Mouse (Mus musculus): ENCODE measurements around the gene Fzd7. TPM values are rescaled to one million over a fixed set of nuclear protein-coding genes. Genes with fewer than 3 reads are reported as not detected.

Fzd7 gene
- polyA plus RNA-seq, 1 experiment from 2014 or later, result 6.2 TPM

- H3K9me3 ChIP-seq (replicated peaks), result no peaks in the 10 kb centered on the region
- H3K27me3 ChIP-seq (replicated peaks), result peaks cover 16% of the 10 kb centered on the region
- H3K4me2 ChIP-seq, result peak overlapping the region; percentile 90
- peaks cover 44% of the 10 kb centered on the region for H3K4me1 ChIP-seq (replicated peaks)
- peak overlapping the region; percentile 61 for H3K4me3 ChIP-seq
- peak overlapping the region; percentile 57 for H3K9ac ChIP-seq
- H3K27ac ChIP-seq (ENCODE audit: poor library complexity, severe bottlenecking), result peak overlapping the region; percentile 6; the same call in 1 of the 2 replicates
- WGBS, result 24% methylated on average over 16 of the region's 16 CpGs
- ATAC-seq (ENCODE audit: insufficient number of reproducible peaks, low FRiP score), result no peak
- no peaks in the 10 kb centered on the region for H3K36me3 ChIP-seq
These were observed 2.9 kb downstream of the Fzd7 start for GRCm38 (mm10) chr1:59484791-59485785.

GRCm38 (mm10) chr1:59485803-59486202, 3.6 kb downstream of the Fzd7 start:
- Histone ChIP-seq H3K4me1 (replicated peaks) (peaks cover 44% of the 10 kb centered on the region), H3K4me2 (peak overlapping the region; percentile 90), H3K36me3 (no peaks in the 10 kb centered on the region), H3K9ac (no peak overlapping the region), H3K9me3 (replicated peaks) (no peaks in the 10 kb centered on the region), H3K27ac (ENCODE audit: poor library complexity, severe bottlenecking) (no peak overlapping the region), H3K27me3 (replicated peaks) (peaks cover 16% of the 10 kb centered on the region), H3K4me3 (no peak overlapping the region)
- 66% methylated on average over 4 of the region's 4 CpGs for WGBS
- no peak for ATAC-seq (ENCODE audit: insufficient number of reproducible peaks, low FRiP score)

GRCm38 (mm10) chr1:59487651-59488051, 5.4 kb downstream of the Fzd7 start:
- no peaks in the 10 kb centered on the region for H3K36me3 ChIP-seq
- peaks cover 44% of the 10 kb centered on the region for H3K4me1 ChIP-seq (replicated peaks)
- peak overlapping the region; percentile 47 for H3K9ac ChIP-seq

GRCm38 (mm10) chr1:59488481-59488880, 6.3 kb downstream of the Fzd7 start:
- Histone ChIP-seq H3K27me3 (replicated peaks) (peaks cover 15% of the 10 kb centered on the region), H3K36me3 (no peaks in the 10 kb centered on the region), H3K4me1 (replicated peaks) (peaks cover 39% of the 10 kb centered on the region), H3K27ac (ENCODE audit: poor library complexity, severe bottlenecking) (peak overlapping the region; percentile 41; the same call in 1 of the 2 replicates), H3K4me2 (no peak overlapping the region), H3K9me3 (replicated peaks) (no peaks in the 10 kb centered on the region), H3K4me3 (no peak overlapping the region), H3K9ac (no peak overlapping the region)
- no peak for ATAC-seq (ENCODE audit: insufficient number of reproducible peaks, low FRiP score)
- WGBS, result 34% methylated on average over 4 of the region's 4 CpGs

More at GRCm38 (mm10) chr1:59487651-59488051, 5.4 kb downstream of the Fzd7 start:
- no peak for ATAC-seq (ENCODE audit: insufficient number of reproducible peaks, low FRiP score)
- no peaks in the 10 kb centered on the region for H3K9me3 ChIP-seq (replicated peaks)
- WGBS, result 2% methylated on average over 10 of the region's 10 CpGs
- H3K27me3 ChIP-seq (replicated peaks), result peaks cover 16% of the 10 kb centered on the region
- H3K27ac ChIP-seq (ENCODE audit: poor library complexity, severe bottlenecking), result peak overlapping the region; percentile 46
- H3K4me2 ChIP-seq, result peak overlapping the region; percentile 62
- H3K4me3 ChIP-seq, result peak overlapping the region; percentile 22; the same call in 1 of the 2 replicates

- Histone ChIP-seq H3K4me1 (replicated peaks) (peaks cover 34% of the 10 kb centered on the region), H3K4me2 (no peak overlapping the region), H3K36me3 (no peaks in the 10 kb centered on the region), H3K27ac (ENCODE audit: poor library complexity, severe bottlenecking) (no peak overlapping the region), H3K9ac (0 out of 2 replicates have a peak overlapping the region, but pooled peaks have one; percentile 8), H3K4me3 (no peak overlapping the region), H3K9me3 (replicated peaks) (no peaks in the 10 kb centered on the region), H3K27me3 (replicated peaks) (peaks cover 10% of the 10 kb centered on the region)
- WGBS, result 40% methylated on average over 4 of the region's 4 CpGs
- no peak for ATAC-seq (ENCODE audit: insufficient number of reproducible peaks, low FRiP score)
These were observed 6.8 kb downstream of the Fzd7 start for GRCm38 (mm10) chr1:59488991-59489390.

GRCm38 (mm10) chr1:59491517-59491916, 9.3 kb downstream of the Fzd7 start:
- Histone ChIP-seq H3K4me2 (no peak overlapping the region), H3K27ac (ENCODE audit: poor library complexity, severe bottlenecking) (no peak overlapping the region), H3K4me3 (no peak overlapping the region), H3K36me3 (no peaks in the 10 kb centered on the region), H3K9ac (no peak overlapping the region), H3K4me1 (replicated peaks) (peaks cover 22% of the 10 kb centered on the region), H3K27me3 (replicated peaks) (no peaks in the 10 kb centered on the region), H3K9me3 (replicated peaks) (no peaks in the 10 kb centered on the region)
- ATAC-seq (ENCODE audit: insufficient number of reproducible peaks, low FRiP score), result no peak
- 60% methylated on average over 9 of the region's 9 CpGs for WGBS

GRCm38 (mm10) chr1:59492432-59492831, 10.2 kb downstream of the Fzd7 start:
- no peak overlapping the region for H3K27ac ChIP-seq (ENCODE audit: poor library complexity, severe bottlenecking)
- no peaks in the 10 kb centered on the region for H3K27me3 ChIP-seq (replicated peaks)
- H3K36me3 ChIP-seq, result no peaks in the 10 kb centered on the region
- peaks cover 21% of the 10 kb centered on the region for H3K4me1 ChIP-seq (replicated peaks)
- ATAC-seq (ENCODE audit: insufficient number of reproducible peaks, low FRiP score), result no peak
- H3K4me3 ChIP-seq, result no peak overlapping the region
- H3K9ac ChIP-seq, result no peak overlapping the region
- no peaks in the 10 kb centered on the region for H3K9me3 ChIP-seq (replicated peaks)
- H3K4me2 ChIP-seq, result no peak overlapping the region
- 68% methylated on average over 4 of the region's 4 CpGs for WGBS

- Histone ChIP-seq H3K4me1 (replicated peaks) (0 out of 2 replicates have a peak, but pooled peaks cover 5% of the 10 kb centered on the region), H3K36me3 (no peaks in the 10 kb centered on the region), H3K9me3 (replicated peaks) (no peaks in the 10 kb centered on the region), H3K9ac (no peak overlapping the region), H3K27ac (ENCODE audit: poor library complexity, severe bottlenecking) (no peak overlapping the region), H3K4me2 (no peak overlapping the region), H3K4me3 (no peak overlapping the region), H3K27me3 (replicated peaks) (0 out of 2 replicates have a peak, but pooled peaks cover 5% of the 10 kb centered on the region)
- 93% methylated on average over 5 of the region's 5 CpGs for WGBS
- no peak for ATAC-seq (ENCODE audit: insufficient number of reproducible peaks, low FRiP score)
These were observed 13.7 kb downstream of the Fzd7 start for GRCm38 (mm10) chr1:59495970-59496369.

- no peak for ATAC-seq (ENCODE audit: insufficient number of reproducible peaks, low FRiP score)
- Histone ChIP-seq H3K27ac (ENCODE audit: poor library complexity, severe bottlenecking) (no peak overlapping the region), H3K27me3 (replicated peaks) (0 out of 2 replicates have a peak, but pooled peaks cover 5% of the 10 kb centered on the region), H3K4me1 (replicated peaks) (0 out of 2 replicates have a peak, but pooled peaks cover 5% of the 10 kb centered on the region), H3K9me3 (replicated peaks) (no peaks in the 10 kb centered on the region), H3K36me3 (no peaks in the 10 kb centered on the region), H3K4me2 (no peak overlapping the region), H3K4me3 (no peak overlapping the region), H3K9ac (no peak overlapping the region)
- WGBS, result 36% methylated on average over 6 of the region's 6 CpGs
These were observed 15.8 kb downstream of the Fzd7 start for GRCm38 (mm10) chr1:59497741-59498613.

- WGBS, result 70% methylated on average over 3 of the region's 3 CpGs
- Histone ChIP-seq H3K4me3 (no peak overlapping the region), H3K9ac (no peak overlapping the region), H3K27me3 (replicated peaks) (0 out of 2 replicates have a peak, but pooled peaks cover 5% of the 10 kb centered on the region), H3K36me3 (no peaks in the 10 kb centered on the region), H3K4me1 (replicated peaks) (0 out of 2 replicates have a peak, but pooled peaks cover 5% of the 10 kb centered on the region), H3K9me3 (replicated peaks) (0 out of 2 replicates have a peak, but pooled peaks cover 2% of the 10 kb centered on the region), H3K27ac (ENCODE audit: poor library complexity, severe bottlenecking) (no peak overlapping the region), H3K4me2 (no peak overlapping the region)
- ATAC-seq (ENCODE audit: insufficient number of reproducible peaks, low FRiP score), result no peak
These were observed 17.1 kb downstream of the Fzd7 start for GRCm38 (mm10) chr1:59499327-59499726.
